Mouse (Mus musculus) adrenal gland (tissue): ENCODE results near the gene Sectm1b.
"Not testable (repeated sequence)": the region's sequence is repeated elsewhere in the genome, so short reads cannot be mapped to it uniquely, and the experiment has no call there.

Experiments
- intact Hi-C: fragments of 180-260 bp; cut with DNase I; formaldehyde crosslinking; loops from one replicate; pipeline ENCODE4 v1.15.1; 2025
- long read RNA-seq, 2 experiments: library from polyadenylated mRNA; unstranded; transcript quantifications; one replicate each; pipeline ENCODE4 v2.0.0; 2020; ENCODE audit warnings: borderline replicate concordance in 1 of 2; ENCODE audit not compliant: insufficient replicate concordance in 1 of 2

Sectm1b gene
- long read RNA-seq, experiment 1 = 0 reads
- long read RNA-seq, experiment 2 = 0 reads

- intact Hi-C loops = no loop called here
These were observed at the start of gene Sectm1b for GRCm38 (mm10) chr11:121063379-121063778. TSS of gene Sectm1b (minus strand) at chr11:121063569.

- intact Hi-C loops = no loop called here
These were observed 48.9 kb upstream of the Sectm1b start for GRCm38 (mm10) chr11:121112091-121112775.

- intact Hi-C loops = no loop called here
These were observed 48.2 kb upstream of the Sectm1b start for GRCm38 (mm10) chr11:121111601-121112000.

GRCm38 (mm10) chr11:121111051-121111450 lies 47.7 kb upstream of the Sectm1b start:
- intact Hi-C loops = no loop called here

GRCm38 (mm10) chr11:121109986-121110385 lies 46.6 kb upstream of the Sectm1b start:
- intact Hi-C loops = no loop called here

- intact Hi-C loops = no loop called here
These were observed 44.7 kb upstream of the Sectm1b start for GRCm38 (mm10) chr11:121108061-121108460.

- intact Hi-C loops = not testable (repeated sequence)
These were observed 43.9 kb upstream of the Sectm1b start for GRCm38 (mm10) chr11:121107242-121107641.

- intact Hi-C loops = no loop called here
These were observed 37.9 kb upstream of the Sectm1b start for GRCm38 (mm10) chr11:121101124-121101805.

GRCm38 (mm10) chr11:121100692-121101091 lies 37.3 kb upstream of the Sectm1b start:
- intact Hi-C loops = no loop called here

GRCm38 (mm10) chr11:121099762-121100161 lies 36.4 kb upstream of the Sectm1b start:
- intact Hi-C loops = no loop called here

- intact Hi-C loops = no loop called here
These were observed 29.5 kb upstream of the Sectm1b start for GRCm38 (mm10) chr11:121092606-121093585.

- intact Hi-C loops = no loop called here
These were observed 27.6 kb upstream of the Sectm1b start for GRCm38 (mm10) chr11:121090943-121091342.

- intact Hi-C loops = no loop called here
These were observed 26.6 kb upstream of the Sectm1b start for GRCm38 (mm10) chr11:121089756-121090546.

- intact Hi-C loops = no loop called here
These were observed 25.6 kb upstream of the Sectm1b start for GRCm38 (mm10) chr11:121088997-121089396.

GRCm38 (mm10) chr11:121086296-121086695 lies 22.9 kb upstream of the Sectm1b start:
- intact Hi-C loops = no loop called here

GRCm38 (mm10) chr11:121085181-121085580 lies 21.8 kb upstream of the Sectm1b start:
- intact Hi-C loops = no loop called here

- intact Hi-C loops = no loop called here
These were observed 19.6 kb upstream of the Sectm1b start for GRCm38 (mm10) chr11:121082857-121083500.

GRCm38 (mm10) chr11:121082250-121082649 lies 18.9 kb upstream of the Sectm1b start:
- intact Hi-C loops = no loop called here

- intact Hi-C loops = no loop called here
These were observed 17.8 kb upstream of the Sectm1b start, which contains the start of gene Sectm1a for GRCm38 (mm10) chr11:121081120-121081519. TSS of gene Sectm1a (minus strand) at chr11:121081220.

- intact Hi-C loops = no loop called here
These were observed 17.0 kb upstream of the Sectm1b start for GRCm38 (mm10) chr11:121080330-121080729.
